Mouse (Mus musculus): ENCODE results near the gene Prdm11.

Prdm11 gene

DNA sequence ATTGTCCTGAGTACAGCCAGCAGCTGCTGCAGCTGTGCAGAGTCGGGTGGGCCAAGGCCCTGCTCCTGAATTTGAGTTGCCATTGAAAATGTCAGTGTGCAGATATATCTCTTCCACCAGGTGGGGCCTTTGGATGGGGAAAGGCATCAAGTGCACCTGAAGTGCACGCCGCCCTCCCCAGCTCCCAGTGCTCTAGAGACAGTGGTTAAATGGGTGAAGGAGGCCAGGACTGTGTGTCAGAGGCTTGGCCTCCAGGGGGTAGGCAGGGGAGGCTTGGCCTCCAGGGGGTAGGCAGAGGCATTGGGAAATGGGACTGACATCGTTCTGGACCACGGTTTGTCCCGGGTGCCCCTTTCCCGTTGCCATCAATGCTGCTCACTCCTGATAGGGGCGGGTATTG lies 79.7 kb downstream of the Prdm11 start:
- DNase-seq (ENCODE audit: low spot score): no peak

DNA sequence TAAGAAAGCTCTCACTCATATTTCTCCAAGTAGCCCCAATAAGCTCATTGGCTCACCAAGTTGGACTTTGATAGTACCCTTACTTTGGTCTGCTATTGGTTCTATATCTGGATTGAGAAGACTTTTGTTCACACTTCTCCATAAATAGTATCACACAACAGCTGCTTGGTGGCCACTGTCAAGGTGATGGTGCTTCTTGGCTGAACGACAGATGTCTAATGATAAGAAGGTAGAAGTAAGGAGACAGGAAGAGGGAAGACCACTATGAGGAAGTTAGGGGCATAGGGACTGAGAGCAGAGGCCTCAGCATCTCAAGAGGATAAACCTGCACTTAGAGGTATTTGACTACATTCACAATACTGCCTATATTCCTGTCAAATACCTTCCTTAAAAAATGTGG lies 81.6 kb downstream of the Prdm11 start:
- no peak for DNase-seq (ENCODE audit: low spot score)

DNA sequence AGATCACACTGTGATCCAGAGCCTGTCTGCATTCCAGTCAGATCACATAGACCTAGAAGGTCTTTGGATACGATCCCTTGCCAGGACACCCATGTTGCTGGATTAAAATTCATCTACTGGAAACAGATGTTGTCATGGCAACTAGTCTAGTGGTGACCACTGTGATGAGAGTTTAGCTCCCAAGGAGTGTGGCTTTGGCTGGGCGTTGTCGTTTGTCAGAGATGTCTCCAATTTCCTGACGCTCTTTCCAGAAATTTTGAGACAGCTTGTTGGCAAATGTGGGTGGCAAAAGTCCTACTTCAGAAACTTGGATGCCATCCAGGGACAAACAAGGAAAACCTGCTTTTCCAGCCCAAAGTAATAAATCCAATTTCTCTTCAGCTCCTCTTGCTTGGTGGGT lies 87.3 kb downstream of the Prdm11 start:
- DNase-seq (ENCODE audit: low spot score): no peak

DNA sequence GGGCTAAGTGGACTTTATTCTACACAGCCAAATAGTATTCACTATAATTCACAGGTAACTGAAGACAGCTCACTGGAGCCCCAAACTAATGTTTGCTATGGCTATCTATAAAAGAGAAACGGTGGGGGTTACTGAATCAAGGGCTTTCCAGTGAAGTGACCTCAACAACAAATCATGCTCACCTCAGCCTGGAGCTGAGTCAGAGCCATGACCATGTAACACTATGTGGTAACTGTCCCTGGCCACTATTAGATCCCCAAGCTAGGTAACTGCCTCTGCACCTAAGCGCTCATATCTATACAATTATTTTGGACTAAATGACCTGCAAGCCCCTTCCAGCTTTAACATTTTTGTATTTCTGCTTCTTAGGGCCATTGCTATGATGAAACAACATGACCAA lies 89.0 kb downstream of the Prdm11 start:
- DNase-seq (ENCODE audit: low spot score): no peak

DNA sequence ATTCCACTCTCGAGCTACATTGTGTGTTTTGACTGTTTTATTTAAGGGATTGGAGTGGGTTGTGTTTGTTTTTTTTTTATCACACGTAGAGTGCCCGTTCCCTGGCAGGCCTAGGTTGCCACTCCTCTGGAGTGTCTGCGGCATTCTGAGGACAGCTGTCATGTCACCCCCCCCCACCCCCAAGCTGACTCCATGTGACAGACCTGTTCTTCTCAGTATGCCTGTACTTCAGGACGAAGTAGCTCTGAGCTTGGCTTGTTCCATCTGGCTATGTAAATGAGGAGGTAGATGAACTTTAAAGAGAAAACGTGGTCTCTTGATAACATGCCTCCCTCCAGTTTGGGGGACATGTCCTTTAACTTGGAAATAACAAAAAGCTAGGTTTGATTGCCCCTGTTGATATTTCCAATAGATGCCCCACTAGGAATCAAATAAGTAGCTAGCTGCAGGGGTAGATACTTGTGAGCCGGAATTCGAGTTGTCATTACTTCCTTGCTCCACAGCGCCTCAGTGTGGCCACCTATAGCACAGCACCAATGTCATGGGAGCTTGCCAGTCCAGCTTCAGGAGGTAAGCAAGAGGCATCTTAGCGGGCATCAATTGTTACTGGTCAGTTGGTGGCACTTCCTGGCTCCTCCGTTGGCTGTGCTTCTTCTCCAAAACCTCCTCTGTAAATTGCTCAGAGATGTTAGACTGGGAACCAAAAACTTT lies 91.4 kb downstream of the Prdm11 start:
- DNase-seq (ENCODE audit: low spot score): peak; percentile 56

DNA sequence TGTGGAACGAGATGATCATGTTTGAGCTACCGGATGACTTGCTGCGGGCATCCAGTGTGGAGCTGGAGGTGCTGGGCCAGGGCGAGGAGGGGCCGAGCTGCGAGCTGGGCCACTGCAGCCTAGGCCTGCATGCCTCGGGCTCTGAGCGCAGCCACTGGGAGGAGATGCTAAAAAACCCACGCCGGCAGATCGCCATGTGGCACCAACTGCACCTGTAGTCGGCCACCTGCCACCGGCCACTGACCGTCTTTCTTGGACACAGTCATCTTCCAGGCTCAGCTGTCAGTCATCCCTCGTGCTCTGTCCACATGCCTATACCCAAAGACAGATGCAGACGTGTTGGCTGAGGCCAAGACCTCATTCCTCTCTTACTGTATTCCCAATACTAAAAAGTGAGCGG lies 92.5 kb downstream of the Prdm11 start:
- no peak for DNase-seq (ENCODE audit: low spot score)

DNA sequence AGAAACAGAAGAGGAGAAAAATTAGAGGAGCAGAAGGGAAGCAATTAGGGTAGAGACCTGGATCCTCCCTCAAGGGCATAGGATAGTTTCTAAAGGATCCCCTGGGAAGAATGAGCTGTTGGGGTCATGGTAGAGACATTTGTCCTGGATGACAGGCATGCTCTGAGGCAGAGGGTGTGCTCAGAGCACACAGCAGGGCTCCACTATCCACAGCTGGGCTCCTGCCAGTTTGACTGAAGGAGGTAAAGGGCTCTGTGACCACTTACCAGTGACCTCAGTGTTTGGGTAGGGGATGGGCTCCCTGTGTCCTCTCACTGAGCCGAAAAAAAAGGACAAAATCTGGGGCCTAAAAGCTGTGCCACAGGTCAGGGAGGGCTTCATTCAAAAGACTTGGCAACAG lies 96.4 kb downstream of the Prdm11 start:
- DNase-seq (ENCODE audit: low spot score): no peak

DNA sequence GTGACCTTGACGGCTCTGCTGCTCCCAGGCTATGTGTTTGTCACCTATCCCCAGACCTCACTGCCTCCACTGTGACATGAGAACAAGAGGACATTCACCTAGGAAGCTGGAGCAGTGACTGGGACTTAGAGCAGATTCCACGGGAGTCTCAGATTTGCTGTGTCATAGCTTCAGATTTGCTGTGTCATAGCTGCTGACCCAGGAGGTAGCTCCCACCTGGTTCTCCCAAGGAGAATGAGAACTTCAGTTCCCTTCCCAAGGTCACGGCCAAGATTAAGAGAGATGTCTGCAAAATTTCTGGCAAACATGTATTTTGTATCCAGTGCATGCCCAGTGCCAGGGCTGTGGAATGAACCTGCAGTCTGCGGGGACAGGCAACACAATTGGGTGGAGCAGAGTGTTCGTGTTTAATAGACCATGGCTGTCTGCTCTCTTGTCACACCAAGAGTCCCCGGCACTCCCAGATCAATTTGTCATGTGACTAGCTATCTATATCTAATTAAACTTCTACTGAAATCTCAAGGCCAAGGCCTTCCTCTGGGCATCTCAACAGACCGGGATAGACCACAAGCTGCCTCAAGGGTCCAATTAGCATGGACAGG lies 97.2 kb downstream of the Prdm11 start:
- DNase-seq (ENCODE audit: low spot score): no peak

DNA sequence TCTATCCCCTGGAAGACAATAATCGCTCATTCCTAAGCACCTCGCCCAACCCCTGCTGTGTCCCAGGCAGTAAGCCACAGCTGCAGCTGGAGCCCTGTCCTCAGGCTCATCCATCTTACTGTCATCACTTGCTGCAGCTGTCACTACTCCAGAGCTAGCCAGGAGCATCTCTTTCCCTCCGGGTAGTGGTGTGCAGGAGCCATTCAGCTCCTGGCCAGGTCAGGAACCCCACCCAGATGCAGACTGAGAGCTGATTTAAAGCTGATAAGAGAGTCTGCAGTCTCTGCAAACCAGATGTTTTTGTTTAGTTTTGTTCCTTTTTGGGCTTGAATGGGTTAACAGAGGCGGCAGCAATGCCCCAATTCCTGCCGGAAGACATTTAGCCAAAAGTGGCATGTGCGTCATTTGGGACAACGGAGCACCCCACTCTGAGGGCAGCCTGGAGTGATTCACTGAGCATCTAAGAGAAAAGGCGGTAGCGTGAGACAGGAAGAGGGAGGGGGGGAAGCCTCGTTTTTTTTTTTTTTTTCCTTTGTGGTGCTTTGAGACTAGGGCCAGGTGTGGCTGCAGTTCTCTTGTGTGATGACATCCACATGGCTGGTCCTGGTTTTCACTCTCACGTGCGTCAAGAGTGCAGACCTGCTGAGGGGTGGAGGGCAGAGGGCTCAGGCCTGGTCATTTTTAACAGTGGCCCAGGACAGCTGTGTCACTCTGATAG lies 97.8 kb downstream of the Prdm11 start:
- DNase-seq (ENCODE audit: low spot score): no peak

DNA sequence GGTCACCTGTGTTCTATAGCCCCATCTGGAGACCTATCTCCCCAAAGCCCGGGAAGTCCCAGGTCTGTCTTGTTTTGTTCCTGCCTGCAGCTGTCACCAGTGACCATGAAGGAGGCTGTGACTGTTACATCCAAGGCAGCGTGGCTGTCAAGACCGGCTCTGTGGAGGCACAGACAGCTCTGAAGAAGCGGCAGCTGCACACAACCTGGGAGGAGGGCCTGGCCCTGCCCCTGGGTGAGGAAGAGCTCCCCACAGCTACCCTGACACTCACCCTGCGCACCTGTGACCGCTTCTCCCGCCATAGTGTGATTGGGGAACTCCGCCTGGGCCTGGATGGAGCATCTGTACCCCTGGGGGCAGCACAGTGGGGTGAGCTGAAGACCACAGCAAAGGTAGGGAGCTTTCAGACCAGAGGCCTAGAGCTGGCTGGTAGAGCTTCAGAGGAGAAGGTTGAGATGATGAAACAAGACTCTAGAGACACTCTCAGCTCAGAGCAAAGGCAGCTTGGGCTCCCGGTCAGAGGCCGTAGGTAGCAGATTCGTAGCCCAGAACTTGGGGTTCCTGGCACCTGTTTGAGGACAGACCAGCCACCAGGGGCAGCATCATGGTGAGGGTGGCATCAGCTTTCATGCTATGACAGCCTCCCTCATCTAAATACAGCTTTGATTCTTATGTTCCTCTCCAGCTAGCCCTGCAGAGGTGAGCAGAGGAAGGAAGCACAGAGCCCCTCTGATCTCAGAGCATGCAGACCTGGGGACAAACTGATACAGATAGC lies 100.0 kb downstream of the Prdm11 start:
- DNase-seq (ENCODE audit: low spot score): no peak

DNA sequence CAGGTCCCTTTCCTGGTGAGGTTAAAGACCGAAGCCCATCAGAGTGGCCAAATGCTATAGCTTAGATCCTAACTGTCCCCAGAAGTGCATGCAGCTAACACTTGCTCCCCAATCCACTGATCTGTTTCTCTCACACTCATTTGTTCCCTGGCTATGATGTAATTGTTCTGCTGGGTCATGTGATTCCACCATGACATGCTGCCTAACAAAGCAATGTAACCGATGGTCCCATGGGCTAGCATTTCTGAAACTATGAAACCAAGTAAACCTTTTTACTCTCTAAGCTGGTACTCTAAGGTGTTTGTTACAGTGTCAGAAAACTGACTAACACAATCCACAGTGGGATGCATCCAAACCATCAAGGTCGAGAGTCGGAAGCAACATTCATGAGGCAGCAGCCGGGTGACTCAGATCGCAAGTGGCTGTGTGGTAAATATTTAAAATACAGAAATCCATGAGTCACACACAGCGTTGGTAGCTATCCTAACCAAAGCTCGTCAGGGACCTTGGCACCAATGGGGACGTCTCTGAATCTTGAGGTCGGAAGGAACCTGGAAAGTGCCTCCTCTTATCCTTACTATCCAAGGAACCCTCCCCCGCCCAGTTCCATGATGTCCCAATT lies 100.7 kb downstream of the Prdm11 start:
- no peak for DNase-seq (ENCODE audit: low spot score)

DNA sequence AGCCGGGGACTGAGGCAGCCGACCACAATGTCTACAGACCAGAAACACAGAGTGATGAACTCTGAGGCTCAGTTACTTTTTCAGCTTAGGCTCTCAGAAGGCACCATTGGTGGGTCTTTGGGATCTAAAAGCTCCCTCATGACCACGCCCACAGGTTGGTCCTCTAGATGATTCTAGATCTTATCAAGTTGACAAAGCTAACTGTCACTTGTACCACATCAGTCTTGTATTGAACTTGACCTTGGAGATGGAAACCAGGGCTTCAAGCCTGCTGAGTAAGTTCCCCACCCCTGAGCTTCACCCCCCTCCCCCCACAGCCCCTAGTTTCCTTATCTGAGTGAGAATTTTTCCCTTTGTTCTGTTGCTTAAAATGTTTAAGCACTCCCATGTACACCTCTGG lies 101.6 kb downstream of the Prdm11 start:
- no peak for DNase-seq (ENCODE audit: low spot score)

DNA sequence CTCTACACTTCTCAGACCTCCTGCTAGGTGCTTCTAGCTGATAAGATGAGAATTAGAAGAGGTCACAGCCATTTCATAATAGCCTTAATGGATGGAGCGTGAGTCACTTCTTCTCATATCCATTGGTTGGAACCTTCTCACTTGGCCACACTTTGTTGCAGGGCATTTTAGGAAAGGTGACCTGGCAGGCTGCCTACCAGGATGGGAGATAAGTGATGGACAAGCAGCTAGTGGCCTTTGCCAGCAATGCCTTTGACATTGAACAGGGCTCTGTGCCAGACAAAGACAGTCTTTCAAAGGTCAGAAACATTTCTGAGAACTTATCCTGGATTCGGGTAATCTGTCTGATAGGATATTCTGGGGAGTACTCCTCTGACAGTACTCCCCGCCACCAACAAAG lies 102.6 kb downstream of the Prdm11 start:
- no peak for DNase-seq (ENCODE audit: low spot score)

DNA sequence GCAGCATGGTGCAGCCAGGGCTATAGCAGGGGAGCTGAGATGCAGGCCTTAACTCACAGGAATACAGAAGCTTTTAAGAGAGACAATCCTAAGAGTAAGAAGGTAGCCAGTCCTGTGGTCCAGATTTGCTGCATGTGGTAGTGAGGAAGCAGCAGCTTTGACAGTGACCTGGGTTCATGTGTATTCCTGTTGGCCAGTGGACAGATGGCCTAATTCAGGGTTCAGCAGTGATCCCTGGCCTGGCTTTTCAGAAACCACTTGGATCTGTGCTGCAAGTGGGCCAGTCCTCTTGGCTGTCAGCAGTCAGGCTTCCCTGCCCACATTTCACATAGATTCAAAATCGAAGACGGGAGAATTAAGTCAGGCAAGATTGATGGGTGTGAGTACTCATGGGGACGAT lies 104.5 kb downstream of the Prdm11 start:
- no peak for DNase-seq (ENCODE audit: low spot score)

DNA sequence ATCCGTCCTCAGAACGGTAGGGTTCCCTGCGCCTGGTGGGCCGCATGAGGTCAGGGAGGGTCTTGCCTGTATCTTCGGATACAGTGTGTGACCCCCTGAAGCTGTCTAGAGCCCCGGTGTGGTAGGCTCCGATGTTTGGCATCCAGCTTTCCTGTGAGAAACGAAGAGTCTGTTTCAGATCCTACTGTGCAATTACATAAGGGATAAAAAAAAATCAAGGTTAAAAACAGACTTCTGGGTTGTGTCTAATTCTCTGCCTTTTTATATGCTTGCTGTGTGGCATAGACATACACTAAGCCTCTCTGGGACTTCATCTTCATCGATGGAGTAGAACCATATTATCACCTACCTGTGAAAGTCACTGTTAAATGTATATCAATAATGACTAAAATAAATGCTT lies 105.0 kb downstream of the Prdm11 start:
- no peak for DNase-seq (ENCODE audit: low spot score)

DNA sequence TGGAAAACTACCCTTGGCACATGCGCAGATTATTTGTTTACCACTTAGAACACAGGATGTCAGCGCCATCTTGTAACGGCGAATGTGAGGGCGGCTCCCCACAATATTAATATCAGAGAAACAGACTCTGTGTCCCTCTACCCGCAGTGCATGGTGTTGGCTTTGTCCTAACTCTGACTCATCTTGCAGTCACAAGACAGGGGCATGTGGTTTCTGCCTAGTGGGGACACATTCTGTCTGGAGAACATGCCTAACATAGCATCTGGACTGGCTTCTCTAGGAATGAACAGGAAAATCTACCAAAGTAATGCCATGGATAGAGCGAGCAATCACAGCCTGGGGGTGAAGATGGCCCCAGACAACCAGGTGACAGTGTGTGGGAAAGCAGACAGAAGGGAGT lies 107.1 kb downstream of the Prdm11 start:
- no peak for DNase-seq (ENCODE audit: low spot score)

DNA sequence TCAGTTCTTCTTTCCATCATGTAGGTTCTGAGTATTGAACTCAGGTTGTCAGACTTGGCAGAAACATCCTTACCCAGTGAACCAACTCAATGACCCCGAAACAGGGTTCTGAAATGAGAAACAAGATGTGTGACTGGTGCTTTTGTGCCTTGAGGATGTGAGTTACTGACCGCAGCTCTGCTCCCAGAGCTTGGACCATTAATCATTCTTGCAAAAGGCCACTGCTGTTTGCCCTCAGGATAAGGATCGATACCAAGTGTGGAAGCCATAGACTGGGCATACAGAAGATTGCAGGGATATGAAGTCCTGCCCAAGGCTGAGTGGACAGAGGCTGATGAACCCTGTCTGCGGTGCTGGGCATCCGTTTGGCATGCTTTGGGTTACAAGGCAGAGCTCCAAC lies 107.9 kb downstream of the Prdm11 start:
- DNase-seq (ENCODE audit: low spot score): no peak

DNA sequence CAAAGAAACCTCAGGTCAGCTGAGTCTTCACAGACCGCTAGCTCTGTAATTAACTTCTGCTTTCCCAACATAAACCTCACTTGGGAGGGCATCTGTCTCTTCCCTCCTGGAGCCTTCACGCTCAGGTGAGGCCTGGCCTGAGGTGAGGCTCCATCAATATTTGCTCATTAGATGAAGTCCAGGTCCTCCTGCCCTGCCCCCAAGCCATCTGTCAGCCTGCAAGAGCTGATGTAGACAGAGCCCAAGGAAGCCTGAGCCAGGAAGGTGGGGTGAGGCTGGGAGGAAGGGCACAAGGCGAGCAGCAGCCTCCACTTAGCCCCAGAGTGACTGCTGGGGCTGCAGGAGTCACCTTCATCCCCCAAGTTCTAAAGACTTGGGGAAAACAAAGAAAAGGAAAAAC lies 110.5 kb downstream of the Prdm11 start:
- no peak for DNase-seq (ENCODE audit: low spot score)

DNA sequence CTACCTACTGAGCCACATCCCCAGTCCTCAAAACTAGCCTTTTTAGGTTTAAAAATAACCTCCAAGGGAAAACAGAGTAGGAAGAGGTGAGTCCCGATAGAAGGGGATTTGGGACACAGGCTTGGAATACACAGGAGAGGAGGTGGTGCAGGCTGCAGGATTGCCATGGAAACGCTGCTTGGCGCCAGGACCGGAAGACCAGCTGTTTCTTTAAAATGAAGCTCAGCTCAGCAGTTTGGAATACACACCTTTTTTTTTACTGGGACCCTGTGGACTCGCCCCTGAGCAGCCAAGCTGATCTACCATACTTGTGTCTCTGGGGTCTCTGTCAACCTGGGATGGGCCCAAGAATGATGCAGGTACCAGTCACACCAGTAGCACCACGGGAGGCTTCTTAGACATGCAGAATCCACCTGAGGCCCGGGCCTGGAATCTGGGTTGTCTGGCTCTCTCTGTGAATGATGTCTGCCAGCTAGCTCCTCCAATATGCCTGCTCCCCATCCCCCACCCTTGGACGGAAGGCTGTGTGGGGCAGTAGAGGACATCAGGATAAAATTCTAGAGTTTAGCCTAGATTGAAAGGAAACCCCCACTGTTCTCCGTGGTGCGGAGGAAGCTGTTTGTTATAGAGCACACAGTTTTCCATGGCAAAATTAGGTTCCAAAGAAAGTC lies 111.5 kb downstream of the Prdm11 start:
- DNase-seq (ENCODE audit: low spot score): peak; percentile 51

DNA sequence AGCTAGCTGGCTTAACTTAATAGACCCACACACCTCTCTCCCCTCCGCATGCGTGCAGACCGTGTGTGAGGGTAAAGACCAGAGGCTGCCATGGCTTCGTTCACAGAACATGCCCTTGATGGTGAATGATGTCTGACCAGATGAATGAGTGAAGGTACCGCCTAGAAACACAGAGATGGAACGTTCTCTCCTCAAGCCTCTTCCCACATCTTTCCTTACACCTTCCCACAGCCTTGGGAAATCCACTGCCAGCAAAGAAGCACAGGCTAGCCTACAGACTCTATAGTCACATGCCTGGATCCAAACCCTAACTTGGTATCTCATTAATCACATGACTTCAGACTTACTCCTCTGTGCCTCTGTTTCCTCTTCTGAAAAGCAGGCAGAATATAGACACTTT lies 112.6 kb downstream of the Prdm11 start:
- no peak for DNase-seq (ENCODE audit: low spot score)

DNA sequence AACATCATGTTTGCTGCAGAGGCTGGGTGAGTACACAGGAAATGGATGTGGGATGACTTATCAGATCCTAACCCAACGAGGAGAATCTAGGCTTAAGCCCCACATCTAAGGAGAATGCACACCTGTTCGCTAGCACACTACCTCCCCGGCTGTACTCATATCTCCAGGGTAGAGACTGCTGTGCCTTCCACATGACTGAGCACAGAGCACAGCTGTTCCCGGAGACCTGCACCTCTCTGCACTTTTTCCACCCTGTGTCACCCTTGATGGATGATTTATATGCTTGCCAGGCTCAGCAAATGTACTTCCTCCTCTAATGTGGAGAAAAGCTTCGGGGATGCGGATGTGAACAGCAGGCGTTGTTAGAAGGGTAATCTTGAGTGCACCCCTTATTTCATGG lies 114.9 kb downstream of the Prdm11 start:
- no peak for DNase-seq (ENCODE audit: low spot score)

DNA sequence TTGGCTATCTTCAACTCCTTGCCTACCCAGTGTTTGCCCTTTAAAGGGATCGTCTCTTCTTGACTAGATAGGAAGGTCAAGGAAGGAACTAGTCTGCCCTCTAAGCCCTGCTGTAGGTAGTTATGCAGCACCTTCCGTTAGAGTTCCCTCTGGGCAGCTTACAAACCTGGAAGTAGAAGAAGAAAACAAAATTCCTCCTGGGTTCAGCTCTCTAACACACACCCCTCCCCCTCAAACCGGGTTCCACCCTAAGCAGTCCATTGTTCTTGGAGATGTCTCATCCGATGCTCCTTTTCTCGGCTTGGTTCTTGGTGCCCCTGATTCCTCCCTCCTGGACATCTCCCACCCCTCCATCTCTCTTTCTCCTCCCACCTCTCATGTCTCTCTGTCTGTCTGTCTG lies 116.3 kb downstream of the Prdm11 start:
- DNase-seq (ENCODE audit: low spot score): no peak

Measured in left cerebral cortex, adult 11 months (tissue).